Mouse (Mus musculus): ENCODE data around the gene Itpkb.

The Itpkb gene

DNA sequence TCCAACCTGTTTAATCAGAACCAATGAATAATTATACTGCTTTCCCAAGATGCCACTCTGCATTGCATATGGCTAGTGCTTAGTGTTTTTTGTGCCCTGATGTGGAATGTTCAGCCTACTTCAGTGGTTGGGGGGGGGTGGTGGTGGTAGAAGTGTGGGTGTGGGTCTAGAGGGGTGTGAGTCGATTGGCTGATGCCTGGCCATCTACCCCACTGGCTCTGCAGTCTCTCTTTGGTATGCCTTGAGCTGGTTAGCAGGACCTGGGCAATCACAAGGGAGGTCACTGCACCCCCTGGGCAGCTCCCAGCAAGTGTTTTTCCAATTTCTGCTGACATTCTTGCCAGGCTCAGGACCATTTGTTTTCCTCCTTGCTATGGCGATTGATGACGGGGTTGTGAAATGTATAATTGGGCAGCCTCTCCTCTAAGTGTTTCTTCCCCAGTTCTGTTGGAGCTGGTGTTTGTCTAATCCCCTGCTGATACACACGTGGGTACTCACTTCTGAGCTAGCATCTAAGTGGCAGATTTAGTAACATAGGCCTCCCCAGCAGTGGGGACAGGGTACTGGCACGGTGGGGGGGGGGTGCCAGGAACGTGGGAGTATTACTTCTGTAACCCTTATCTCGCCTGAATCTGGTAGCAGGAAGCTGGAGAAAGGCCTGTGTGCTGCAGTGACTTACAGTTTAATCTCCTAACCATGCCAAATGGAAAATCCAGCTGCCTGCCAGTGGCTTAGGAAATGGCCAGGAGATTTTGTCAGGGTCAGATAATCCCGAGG is 13.3 kb downstream of the Itpkb start:
- DNase-seq (ENCODE audit: low spot score) = peak; percentile 42

DNA sequence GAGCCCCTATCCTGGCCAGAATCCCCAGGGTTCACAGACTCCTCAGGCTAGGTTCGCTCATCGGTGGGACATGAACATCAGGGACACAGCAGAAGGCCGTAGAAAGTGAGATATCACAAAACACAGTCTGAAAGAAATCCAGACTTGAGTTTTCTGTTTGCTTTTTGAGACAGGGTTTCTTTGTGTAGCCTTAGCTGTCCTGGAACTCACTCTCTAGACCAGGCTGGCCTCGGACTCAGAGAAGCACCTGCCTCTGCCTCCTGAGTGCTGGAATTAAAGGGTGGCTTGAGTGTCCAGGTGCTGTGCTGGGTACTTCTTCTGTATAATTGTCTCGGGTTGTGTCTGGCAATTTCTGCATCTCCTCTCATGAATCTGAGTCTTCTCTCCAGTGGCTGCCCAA is 14.8 kb downstream of the Itpkb start:
- no peak for DNase-seq (ENCODE audit: low spot score)

DNA sequence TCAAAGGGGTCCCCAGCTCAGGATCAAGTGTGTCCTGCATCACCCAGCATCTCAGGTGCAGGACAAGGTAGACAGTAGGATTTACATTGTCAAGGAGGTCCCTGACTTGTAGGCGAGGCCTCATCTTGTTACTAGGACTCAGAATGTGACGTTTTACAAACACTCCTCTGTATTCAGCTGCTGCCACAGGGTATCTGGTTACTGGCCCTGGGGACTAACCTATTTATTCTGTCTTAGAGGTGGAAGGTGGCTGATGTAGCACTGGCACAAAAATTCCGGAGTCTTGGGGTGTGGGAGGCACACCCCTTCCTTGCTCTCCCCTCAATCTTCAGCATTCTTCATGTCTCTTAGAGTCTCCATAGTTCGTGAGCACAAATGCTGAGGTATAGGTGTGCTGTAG is 16.8 kb downstream of the Itpkb start:
- DNase-seq (ENCODE audit: low spot score) = no peak

- DNase-seq (ENCODE audit: low spot score) = no peak
Measured at GRCm38 (mm10) chr1:180347907-180348306, 17.6 kb downstream of the Itpkb start.

GRCm38 (mm10) chr1:180349090-180349489 is 18.8 kb downstream of the Itpkb start:
- DNase-seq (ENCODE audit: low spot score) = no peak

DNA sequence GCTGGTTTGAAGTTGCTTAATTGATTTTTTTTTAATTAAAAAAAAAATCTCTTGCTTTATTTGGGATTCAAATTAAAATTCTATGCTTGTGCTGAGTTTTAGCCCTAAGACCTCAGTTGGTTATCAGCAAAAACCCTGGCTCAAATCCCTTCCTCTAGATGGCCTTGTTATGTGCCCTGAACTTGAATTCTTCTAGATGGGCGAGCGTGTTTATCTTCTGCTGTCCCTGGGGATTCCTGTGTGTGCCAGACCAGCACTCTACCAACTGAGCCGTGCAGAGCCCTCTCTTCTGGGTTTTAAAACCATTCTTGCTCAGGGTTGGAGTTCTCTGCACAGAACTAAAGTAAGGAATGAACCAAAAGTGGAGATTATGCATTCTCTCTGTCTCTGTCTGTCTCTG is 22.0 kb downstream of the Itpkb start:
- DNase-seq (ENCODE audit: low spot score) = peak; percentile 38

GRCm38 (mm10) chr1:180354129-180354528 is 23.8 kb downstream of the Itpkb start:
- no peak for DNase-seq (ENCODE audit: low spot score)

DNA sequence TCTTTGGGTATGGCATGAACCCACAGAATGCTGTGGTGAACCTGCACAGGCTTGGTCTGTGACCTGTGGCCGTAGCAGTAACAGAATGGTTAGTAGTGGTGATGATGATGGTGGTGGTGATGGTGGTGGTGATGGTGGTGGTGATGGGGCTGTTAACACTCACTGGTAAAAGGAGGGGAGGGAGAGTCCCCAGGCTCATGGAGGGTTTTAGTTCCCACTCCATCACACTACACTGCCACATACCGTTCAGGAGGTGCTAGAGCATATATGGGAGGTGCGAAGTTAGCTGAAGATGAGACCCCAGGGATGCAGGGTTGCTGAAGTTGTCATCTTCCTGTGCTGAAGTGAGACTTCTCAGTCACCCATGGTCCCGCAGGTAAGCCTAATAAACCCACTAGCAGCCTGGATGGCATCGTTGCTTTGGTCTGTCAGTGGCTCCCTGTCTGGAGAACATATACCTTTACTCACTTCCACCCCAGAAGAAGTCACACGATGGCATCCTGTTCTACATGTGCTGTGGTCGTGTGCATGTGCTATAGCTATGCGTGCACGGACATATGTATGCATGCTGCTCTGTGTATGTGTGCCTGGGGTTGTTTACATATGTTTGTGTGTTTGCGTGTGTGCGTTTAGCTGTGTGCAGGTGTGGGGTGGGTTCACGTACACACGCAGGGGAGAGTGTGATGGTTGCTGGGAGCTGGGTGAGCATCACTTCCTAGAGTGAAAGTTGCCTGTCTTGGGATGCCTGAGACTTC is 24.9 kb downstream of the Itpkb start:
- DNase-seq (ENCODE audit: low spot score) = no peak

- DNase-seq (ENCODE audit: low spot score) = no peak
Measured at GRCm38 (mm10) chr1:180356176-180356575, 25.9 kb downstream of the Itpkb start.

DNA sequence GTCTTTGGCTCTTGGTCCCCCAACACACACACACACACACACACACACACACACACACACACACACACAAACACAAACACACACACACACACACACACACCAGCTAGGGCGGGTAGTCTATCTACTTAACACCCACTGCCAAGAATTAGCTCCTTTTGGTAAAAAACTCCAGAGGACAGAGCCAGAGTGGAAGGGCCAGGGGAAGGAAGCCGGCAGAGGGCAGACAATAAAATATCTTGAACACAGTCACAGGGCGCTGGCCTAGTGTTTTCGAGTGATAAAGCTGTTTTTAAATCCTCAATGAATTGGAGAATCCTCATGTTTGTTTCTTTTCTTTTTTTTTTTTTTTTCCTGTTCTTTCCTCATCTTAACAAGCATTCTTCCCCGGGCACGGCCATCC is 26.6 kb downstream of the Itpkb start:
- DNase-seq (ENCODE audit: low spot score) = no peak

DNA sequence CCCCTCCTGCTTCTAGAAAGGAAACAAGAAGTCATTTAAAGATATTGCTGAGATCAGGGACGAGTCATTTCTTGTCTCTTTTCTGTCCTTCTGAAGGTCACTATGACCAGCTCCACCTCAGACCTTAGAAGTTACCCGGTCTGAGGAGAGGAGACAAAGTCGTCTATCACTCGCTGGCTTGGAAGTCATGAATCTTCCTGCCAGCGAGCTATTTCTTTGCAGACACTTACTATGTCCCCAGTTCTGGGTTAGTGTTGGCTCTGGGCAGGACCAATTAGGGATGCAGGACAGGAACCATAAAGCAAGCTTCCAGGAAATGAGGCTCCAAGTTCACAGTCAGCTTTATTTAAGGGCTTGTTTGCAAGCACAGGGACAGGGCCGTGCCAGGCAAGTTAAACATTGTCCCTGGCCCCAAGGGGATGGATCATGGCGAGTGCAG is 27.6 kb downstream of the Itpkb start:
- DNase-seq (ENCODE audit: low spot score) = no peak

- DNase-seq (ENCODE audit: low spot score) = no peak
Measured at GRCm38 (mm10) chr1:180358466-180358865, 28.2 kb downstream of the Itpkb start.

DNA sequence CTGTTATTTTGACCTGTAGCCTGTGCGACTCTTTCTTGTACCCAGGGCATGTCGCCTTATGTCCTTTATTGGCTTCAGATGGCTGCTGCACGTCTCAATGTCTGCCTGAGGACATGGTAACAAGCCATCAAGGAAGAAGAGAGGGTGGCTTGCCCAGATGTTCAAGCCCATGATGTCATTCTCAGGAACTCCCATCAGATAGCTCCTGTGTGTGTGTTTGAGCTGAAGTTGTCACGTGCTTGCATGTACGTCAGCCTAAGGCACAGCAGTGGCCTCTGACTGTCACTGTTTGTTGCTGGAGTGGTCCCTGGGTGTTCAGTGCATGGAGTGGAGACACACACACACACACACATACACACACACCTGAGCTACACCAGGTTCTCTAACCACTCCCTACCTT is 29.0 kb downstream of the Itpkb start:
- no peak for DNase-seq (ENCODE audit: low spot score)

GRCm38 (mm10) chr1:180362176-180362575 is 31.9 kb downstream of the Itpkb start:
- DNase-seq (ENCODE audit: low spot score) = no peak

GRCm38 (mm10) chr1:180362844-180363243 is 32.6 kb downstream of the Itpkb start:
- DNase-seq (ENCODE audit: low spot score) = no peak

DNA sequence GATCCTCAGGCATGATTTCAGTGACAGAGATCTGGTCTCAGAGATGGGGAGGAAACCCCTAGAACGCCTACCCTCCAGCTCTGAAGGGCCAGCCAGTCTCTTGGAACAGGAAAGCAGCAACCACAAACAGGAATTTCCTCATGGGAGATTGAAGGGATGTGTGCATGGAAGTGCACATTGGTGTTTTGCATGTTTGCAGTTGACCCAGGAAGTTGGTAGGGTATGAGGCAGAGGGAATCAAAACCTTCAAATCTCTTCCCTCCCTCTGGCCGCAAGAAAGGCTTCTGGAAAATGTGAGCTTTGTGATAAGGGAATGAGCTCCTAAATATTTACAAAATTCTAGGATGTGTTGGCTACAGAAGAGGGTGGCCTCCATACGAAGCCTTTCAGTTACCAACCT is 33.0 kb downstream of the Itpkb start:
- no peak for DNase-seq (ENCODE audit: low spot score)

DNA sequence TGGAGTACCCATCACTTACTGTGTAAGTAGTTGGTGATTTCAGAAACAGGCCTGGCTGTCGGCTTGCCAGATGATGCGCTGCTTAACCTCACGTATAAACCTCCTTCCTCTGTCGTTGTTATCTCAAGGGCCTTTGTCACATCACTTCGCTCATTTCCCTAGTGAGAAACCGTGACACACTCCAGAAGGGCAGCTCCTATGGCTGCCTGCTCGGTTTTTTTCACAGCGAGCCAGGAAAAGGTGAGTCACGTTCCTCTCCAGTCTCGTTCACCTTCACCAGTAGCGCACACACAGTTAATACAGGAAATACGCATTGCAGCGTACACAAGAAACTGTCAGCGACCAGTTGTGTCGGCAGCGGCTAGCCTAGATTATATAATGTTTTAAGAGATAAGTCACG is 33.7 kb downstream of the Itpkb start:
- DNase-seq (ENCODE audit: low spot score) = no peak

- DNase-seq (ENCODE audit: low spot score) = no peak
Measured at GRCm38 (mm10) chr1:180364720-180365119, 34.4 kb downstream of the Itpkb start.

GRCm38 (mm10) chr1:180365180-180365810 is 35.0 kb downstream of the Itpkb start:
- peak; percentile 95 for DNase-seq (ENCODE audit: low spot score)

DNA sequence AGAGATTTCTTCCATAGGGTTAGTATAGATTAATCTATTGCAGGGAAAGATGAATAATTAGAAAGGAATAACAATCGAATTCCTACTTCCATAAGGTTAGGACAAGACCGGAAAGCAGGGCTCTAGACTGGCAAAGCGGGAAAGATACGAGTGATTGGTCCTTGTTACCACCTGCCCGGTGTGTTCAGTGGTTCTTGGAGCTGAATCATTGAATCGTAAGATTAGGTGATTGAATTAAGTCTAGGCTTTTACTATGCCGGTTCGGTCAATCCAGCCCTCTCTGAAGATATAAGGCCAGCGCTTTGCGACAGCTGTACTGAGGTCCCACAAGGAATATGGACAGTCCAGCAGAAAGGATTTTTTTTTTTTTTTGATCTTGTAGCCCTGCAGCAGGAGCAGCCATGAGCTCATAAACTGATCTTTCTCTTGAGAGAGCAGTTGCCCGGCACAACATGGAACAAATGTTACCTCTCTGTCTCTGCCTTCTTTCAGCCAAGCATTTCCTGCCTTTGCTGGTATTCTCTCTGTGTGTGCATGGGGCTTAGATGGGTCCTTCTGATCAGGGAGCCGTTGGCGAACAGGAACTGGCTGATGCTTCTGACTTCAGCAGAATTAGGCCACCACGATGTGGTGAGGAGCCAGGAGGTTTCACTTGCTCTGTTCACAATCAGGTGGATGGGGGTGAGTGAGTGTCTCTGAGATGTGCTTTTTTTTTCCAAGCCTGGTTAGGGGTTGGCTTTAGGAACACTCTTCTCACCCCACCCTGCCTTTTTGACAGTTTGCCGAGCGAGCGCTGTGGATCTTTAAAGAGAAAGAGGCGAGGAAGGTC is 35.9 kb downstream of the Itpkb start:
- DNase-seq (ENCODE audit: low spot score) = no peak

- DNase-seq (ENCODE audit: low spot score) = no peak
Measured at GRCm38 (mm10) chr1:180367045-180367619, 36.8 kb downstream of the Itpkb start.

DNA sequence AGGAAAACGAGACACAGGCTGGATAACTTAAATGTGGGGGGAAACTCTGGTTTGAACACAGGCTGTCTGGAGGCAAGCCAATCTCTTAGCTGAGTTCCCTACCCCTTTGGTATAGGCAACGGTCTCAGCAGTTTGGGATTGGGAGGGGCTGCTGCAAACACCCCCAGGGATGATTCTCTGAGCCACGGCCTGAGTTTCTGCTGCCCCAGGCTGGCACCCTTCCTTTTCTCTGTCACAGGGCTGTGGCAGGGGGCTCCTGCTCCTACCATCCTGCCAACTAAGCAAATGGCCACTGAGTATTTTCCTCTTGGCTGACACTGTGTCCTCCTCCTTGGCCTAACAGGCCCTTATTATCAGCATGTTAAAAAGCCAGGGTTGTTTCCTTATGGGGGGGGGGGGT is 37.3 kb downstream of the Itpkb start:
- DNase-seq (ENCODE audit: low spot score) = no peak
